8 mouse cellular contexts compared by ENCODE assay signal in the genomic region with DNA sequence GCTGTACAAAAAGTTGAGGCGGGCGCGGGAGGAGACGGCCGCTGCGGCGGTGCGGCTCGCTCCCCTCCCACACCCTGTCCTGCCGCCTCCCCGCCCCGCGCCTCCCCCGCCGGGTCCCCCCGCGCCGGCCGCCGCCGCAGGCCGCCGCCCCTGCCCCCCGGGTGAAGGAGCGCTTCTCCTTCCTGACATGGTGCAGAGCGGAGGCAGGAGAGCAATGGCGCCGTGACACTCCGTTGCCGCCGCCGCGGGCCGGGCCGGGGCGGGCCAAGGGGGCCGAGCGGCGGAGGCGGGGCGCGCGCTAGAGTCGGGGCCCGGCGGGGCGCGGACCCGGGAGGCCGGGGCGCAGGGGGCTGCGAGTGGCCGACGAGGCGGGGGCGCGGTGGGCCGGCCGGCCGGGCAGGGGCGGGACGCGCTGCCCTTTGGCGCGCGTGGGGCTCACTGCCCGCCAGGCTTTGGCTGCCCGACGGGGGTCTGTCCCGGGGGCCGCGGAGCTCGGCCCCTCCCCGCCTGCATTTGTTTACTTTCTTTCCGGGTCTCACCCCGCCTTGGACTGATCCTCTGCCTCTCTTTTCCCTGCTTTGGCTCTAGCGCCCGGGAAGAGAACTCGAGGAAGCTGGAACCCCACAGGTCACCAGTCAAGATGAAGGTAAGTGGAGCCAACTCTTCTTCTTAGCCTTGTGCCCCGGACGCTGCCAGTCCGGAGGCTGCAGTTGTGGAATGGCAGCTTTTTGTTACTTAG. TPM values are rescaled to one million over a fixed set of nuclear protein-coding genes. Genes with fewer than 3 reads are reported as not detected.
A peak's percentile ranks its signal among the peaks of the same experiment; 100 is the strongest.
DNase-seq lines count a peak whose midpoint lies in the region; ATAC-seq and TF ChIP-seq lines count a peak whose summit lies in the region.

No protein-coding gene starts in this region.

- peaks cover 15% of the 10 kb centered on the region for H3K4me1 ChIP-seq in cerebellum, adult 2 months (ENCODE audit: control insufficient read depth, insufficient read depth, low read length)
- peaks cover 8% of the 10 kb centered on the region for H3K4me1 ChIP-seq in intestine, embryonic 15.5 days (replicated peaks)
- peaks cover 15% of the 10 kb centered on the region for H3K4me1 ChIP-seq in liver, postnatal 0 days (ENCODE audit: insufficient read depth)
- peaks cover 6% of the 10 kb centered on the region; the same call in 1 of the 2 replicates for H3K4me1 ChIP-seq in olfactory bulb, adult 2 months (ENCODE audit: control insufficient read depth, insufficient read depth, low read length)

- TF ChIP-seq EP300 in liver, postnatal 0 days (IDR thresholded peaks at IDR 0.05; ENCODE audit: low read depth): no peak

- ATAC-seq in intestine, embryonic 15.5 days: peak; percentile 50
- ATAC-seq in liver, postnatal 0 days: 0 out of 2 replicates have a peak, but pooled peaks have one; percentile 4

- H3K27me3 ChIP-seq in cerebellum, adult 2 months (ENCODE audit: control insufficient read depth, insufficient read depth, low read length): no peaks in the 10 kb centered on the region
- H3K27me3 ChIP-seq in intestine, embryonic 15.5 days (replicated peaks): no peaks in the 10 kb centered on the region
- no peaks in the 10 kb centered on the region for H3K27me3 ChIP-seq in liver, postnatal 0 days (ENCODE audit: insufficient read depth, low read length)

- H3K9me3 ChIP-seq in intestine, embryonic 15.5 days: no peaks in the 10 kb centered on the region
- no peaks in the 10 kb centered on the region for H3K9me3 ChIP-seq in liver, postnatal 0 days (ENCODE audit: low read length)

- H3K36me3 ChIP-seq in intestine, embryonic 15.5 days: peaks cover 12% of the 10 kb centered on the region
- H3K36me3 ChIP-seq in liver, postnatal 0 days (replicated peaks; ENCODE audit: insufficient read depth, low read length): peaks cover 36% of the 10 kb centered on the region

- 1% methylated on average over 56 of the region's 82 CpGs for WGBS in cerebellum, adult 2 months
- WGBS in intestine, embryonic 15.5 days: 2% methylated on average over 45 of the region's 82 CpGs
- WGBS in liver, postnatal 0 days (ENCODE audit: insufficient replicate concordance): 3% methylated on average over 23 of the region's 82 CpGs
- 3% methylated on average over 71 of the region's 82 CpGs for WGBS in olfactory bulb, adult 2 months

- TF ChIP-seq POLR2A in cerebellum, adult 2 months (IDR thresholded peaks at IDR 0.05; ENCODE audit: borderline replicate concordance, insufficient read depth, low read length): no peak
- TF ChIP-seq POLR2A in olfactory bulb, adult 2 months (IDR thresholded peaks at IDR 0.05; ENCODE audit: insufficient read depth, low read depth, low read length): no peak

- H3K27ac ChIP-seq in cerebellum, adult 2 months (ENCODE audit: insufficient read depth, low read length): 0 out of 2 replicates have a peak overlapping the region, but pooled peaks have one; percentile 50
- H3K27ac ChIP-seq in intestine, embryonic 15.5 days: peak overlapping the region; percentile 97
- H3K27ac ChIP-seq in liver, postnatal 0 days (ENCODE audit: low read depth): peak overlapping the region; percentile 97
- H3K27ac ChIP-seq in olfactory bulb, adult 2 months (ENCODE audit: insufficient read depth, low read depth, low read length): no peak overlapping the region

- peak overlapping the region; percentile 65 for H3K4me2 ChIP-seq in intestine, embryonic 15.5 days (replicated peaks)
- H3K4me2 ChIP-seq in liver, postnatal 0 days (ENCODE audit: low read depth, low read length): peak overlapping the region; percentile 87

- TF ChIP-seq CTCF in cerebellum, adult 2 months (IDR thresholded peaks at IDR 0.05; ENCODE audit: borderline replicate concordance, insufficient read depth, low read depth, low read length): no peak
- no peak for TF ChIP-seq CTCF in liver, postnatal 0 days (IDR thresholded peaks at IDR 0.05; ENCODE audit: low read depth)
- TF ChIP-seq CTCF in olfactory bulb, adult 2 months (IDR thresholded peaks at IDR 0.05; ENCODE audit: insufficient read depth, low read depth, low read length): no peak

- H3K9ac ChIP-seq in intestine, embryonic 15.5 days: peak overlapping the region; percentile 93
- peak overlapping the region; percentile 99 for H3K9ac ChIP-seq in liver, postnatal 0 days (replicated peaks)

- DNase-seq in left cerebral cortex, adult 18-20 months (ENCODE audit: low spot score in 2 of 2): peak; percentile 10 to 15
- DNase-seq in left cerebral cortex, adult 11 months (ENCODE audit: low spot score): no peak
- DNase-seq in cerebellum, adult 2 months: peak; percentile 40 to 54
- DNase-seq in gastrocnemius, postnatal 25 days: peak; percentile 36
- DNase-seq in liver, postnatal 0 days: peak; percentile 70
- peak; percentile 74 for DNase-seq in thymus, postnatal 4 days

- peak overlapping the region; percentile 70 for H3K4me3 ChIP-seq in cerebellum, adult 2 months (replicated peaks; ENCODE audit: insufficient read depth, low read depth, low read length)
- peak overlapping the region; percentile 88 for H3K4me3 ChIP-seq in intestine, embryonic 15.5 days (replicated peaks)
- peak overlapping the region; percentile 100 for H3K4me3 ChIP-seq in liver, postnatal 0 days (ENCODE audit: low read depth, low read length)
- H3K4me3 ChIP-seq in olfactory bulb, adult 2 months (ENCODE audit: insufficient read depth, low read depth, low read length): peak overlapping the region; percentile 92

RNA-seq across cellular contexts. Expression of a gene that starts 0.9 kb away (rescaled TPM):
- total RNA-seq in left cerebral cortex, adult 18-20 months (2021): 10 to 100 TPM; 37.2 to 38.9 TPM
- 18.5 and 20.6 TPM in 2 replicates for polyA plus RNA-seq in cerebellum, adult 2 months (2012; rRNA removed)
- 1 to 10 TPM; 7.8 to 8.1 TPM for total RNA-seq in gastrocnemius, postnatal 25 days (2021)
- 35.0 and 39.3 TPM in 2 replicates for polyA plus RNA-seq in intestine, embryonic 15.5 days (2015; fragmentation: Nextera tagmentation; extraction: Ambion mirVana)
- 19.3 and 20.6 TPM in 2 replicates for polyA plus RNA-seq in liver, postnatal 0 days (2015; fragmentation: Nextera tagmentation; extraction: Ambion mirVana)
- polyA plus RNA-seq in olfactory bulb, adult 2 months (2012; ENCODE audit: insufficient read depth, insufficient read length, low replicate concordance, missing spikeins): not detected in 2 replicates

RNA-seq across cellular contexts. Expression of a gene that starts 42.3 kb away (rescaled TPM):
- 100 to 1,000 TPM; 177 to 197 TPM for total RNA-seq in left cerebral cortex, adult 18-20 months (2021)
- 177 and 184 TPM in 2 replicates for polyA plus RNA-seq in cerebellum, adult 2 months (2012; rRNA removed)
- 100 to 1,000 TPM; 326 to 347 TPM for total RNA-seq in gastrocnemius, postnatal 25 days (2021)
- 593 and 607 TPM in 2 replicates for polyA plus RNA-seq in intestine, embryonic 15.5 days (2015; fragmentation: Nextera tagmentation; extraction: Ambion mirVana)
- 288 and 297 TPM in 2 replicates for polyA plus RNA-seq in liver, postnatal 0 days (2015; fragmentation: Nextera tagmentation; extraction: Ambion mirVana)
- not detected in 2 replicates for polyA plus RNA-seq in olfactory bulb, adult 2 months (2012; ENCODE audit: insufficient read depth, insufficient read length, low replicate concordance, missing spikeins)
